Mouse (Mus musculus): Measurements from ENCODE around the gene Ubald1. TPM values are rescaled to one million over a fixed set of nuclear protein-coding genes. Genes with fewer than 3 reads are reported as not detected.

Ubald1 gene
- total RNA-seq, 2 experiments from 2014 or later, result 11.3 to 32.1 TPM

DNA sequence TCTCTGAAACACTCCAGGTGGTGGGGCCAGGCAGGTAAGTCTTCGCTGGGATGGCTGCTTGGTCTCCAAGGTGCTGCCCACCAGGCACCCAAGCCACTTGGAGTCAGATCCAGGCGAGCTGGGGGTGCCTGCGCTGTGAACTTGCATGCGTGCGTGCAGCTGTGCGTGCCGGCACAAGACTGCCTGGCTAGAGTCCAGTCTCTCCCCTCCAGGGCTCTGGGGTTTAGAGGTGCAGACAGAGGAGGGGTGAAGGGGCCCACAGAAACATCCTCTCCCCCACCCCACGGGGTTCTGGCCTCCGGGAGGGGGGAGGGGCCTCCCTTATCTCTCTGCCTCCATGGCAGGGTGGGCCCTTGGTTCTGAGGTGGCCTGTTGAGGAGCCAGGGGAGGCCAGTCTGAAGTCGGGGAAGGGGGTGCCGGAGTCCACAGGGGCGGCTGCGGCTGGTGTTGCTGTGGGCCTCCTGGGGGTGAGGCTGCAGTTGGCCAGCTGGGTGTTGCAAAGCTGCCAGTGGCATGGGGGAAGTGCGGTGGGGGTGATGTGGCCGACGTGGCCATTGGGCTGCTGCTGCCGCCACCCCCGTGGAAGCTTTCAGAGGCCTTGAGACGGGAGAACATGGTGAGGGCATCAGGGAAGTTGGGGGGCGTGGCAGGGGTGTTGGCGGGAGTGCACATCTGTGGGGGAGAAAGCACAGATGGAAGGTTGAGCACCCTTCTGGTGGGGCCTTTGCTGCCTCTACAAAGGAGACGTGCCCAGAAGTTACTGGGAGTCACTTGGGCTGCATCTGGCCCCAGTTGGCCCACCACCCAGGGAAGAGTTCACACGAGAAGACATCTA lies 4.7 kb downstream of the Ubald1 start:
- no peak for ATAC-seq (ENCODE audit: poor library complexity, severe bottlenecking)

DNA sequence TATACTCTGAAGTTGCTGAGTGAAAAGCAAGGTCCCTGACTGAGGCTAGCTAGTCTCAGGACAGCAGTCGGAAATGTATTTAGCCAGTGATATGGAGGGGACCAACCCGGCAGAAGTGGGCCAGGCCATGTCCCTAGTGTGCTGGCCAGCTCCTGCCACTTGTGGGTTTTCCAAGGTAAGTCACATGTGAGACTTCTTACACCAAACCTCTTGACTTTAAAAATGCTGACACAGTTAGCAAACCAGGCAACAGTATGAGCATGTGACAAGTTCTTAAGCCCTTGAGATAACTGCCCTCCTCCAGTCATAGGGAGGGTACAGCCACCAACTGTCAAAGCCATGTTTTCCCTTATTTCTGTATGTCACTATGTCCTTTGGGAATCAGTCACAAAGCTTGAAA lies 8.2 kb downstream of the Ubald1 start:
- ATAC-seq (ENCODE audit: poor library complexity, severe bottlenecking), result no peak

DNA sequence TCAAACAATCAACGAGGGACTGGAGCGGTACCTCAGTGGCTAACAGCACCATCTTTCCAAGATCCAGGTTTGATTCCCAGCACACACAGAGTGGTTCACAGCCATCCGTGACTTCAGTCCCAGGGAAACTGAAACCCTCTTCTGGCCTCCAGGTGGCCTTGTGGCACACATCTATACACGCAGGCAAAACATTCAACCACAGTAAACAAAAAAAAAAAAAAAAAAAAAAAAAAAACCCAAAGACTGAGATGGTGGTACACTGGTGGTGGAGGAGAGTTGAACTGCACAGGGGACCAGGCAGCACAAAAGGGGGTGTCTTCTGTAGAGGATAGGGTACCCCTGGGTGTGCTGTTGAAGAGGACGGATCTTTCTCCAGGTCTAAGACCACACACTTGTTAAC lies 9.6 kb downstream of the Ubald1 start:
- ATAC-seq (ENCODE audit: poor library complexity, severe bottlenecking), result no peak

DNA sequence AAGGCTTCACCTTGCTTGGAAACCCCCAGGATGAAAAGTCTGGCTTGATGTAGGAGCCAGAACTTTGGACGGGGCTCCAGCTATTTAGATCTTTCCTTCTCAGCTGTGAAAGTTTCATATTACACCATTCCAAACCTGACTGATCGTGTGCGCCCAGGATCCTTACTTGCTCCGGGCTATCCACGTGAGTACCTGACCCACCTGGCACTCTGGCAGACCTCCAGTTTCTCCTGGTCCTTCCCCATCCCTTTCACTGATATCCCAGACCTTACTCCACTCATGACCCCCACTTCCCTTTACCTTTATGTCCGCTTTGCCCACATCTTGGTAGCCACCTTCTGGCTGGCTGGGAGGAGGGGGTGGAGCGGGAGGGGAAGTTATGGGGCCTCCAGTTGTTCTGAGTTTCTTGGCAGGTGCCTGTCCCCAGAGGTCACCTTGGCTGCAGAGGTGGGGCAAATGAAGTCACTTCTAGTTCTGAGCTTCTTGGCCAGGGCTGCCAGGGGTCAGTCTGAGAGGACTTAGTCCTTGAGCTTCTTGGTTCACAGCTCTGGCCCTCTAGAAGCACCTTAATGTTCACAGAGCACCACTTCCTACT lies 13.9 kb downstream of the Ubald1 start:
- no peak for ATAC-seq (ENCODE audit: poor library complexity, severe bottlenecking)

DNA sequence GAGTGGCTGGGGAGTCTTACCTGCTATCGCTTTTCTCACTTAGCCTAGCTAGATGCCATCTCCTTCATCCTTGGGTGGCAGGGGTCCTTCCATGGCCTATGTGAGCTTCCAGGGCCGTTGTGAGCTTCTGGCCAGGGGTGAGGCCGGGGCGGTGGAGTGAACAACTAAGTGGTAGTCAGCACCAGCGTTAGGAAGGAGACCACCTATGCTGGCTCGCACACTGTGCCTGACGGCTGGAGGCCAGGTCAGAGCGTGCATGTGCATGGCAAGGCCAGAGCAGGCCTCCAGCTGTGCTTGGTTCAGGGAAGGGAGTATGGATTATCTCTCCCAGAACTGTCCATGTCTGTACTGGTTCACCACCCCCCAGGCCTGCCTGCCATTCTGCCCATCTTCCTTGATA lies 16.4 kb downstream of the Ubald1 start:
- no peak for ATAC-seq (ENCODE audit: poor library complexity, severe bottlenecking)

DNA sequence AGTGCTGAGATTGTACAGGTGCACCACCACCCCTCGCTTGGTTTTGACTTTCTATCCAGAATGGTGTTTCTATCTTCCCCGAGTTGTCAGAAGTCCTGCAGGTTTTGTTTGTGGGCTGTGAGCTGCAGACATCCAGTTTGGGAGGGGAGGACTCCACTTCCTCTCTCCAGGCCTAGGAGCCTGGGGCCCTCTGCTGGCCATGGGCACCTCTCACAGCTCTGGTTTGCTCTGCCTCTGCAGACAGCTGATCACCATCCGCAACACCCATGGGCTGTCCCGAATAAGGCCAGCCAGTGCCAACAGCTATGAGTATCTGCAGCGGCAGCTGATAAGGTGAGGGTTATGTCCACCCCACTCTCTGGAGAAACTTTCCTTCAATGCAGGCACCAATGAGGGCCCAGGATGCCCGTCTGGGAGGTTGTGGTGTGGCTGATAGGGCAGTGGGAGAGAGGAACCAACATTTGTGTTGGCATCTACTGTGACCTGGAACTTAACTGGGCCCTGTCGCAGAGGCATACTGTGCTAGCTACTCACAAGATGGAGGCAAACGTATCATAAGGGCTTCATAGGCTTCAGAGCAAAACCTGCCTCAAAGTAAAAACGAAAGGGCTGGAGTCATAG lies 17.1 kb downstream of the Ubald1 start:
- ATAC-seq (ENCODE audit: poor library complexity, severe bottlenecking), result peak; percentile 99

DNA sequence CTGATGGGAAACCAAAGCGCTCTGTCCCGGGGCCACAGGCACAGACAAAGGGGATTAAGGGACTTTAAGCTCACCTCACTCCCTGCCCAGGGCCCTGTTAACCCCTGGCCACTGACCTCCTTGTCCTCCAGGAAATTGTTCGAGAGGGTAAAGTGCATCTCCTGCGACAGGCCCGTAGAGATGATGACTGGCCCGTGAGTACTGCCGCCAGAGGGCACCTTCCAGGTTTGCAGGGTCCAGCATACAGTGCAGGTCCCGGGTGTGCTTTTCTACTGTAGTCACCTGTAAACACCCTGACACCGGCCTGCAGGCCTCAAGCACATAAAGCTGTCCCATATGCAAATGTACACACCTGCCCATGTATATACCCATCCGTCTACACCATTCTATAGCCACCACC lies 18.7 kb downstream of the Ubald1 start:
- ATAC-seq (ENCODE audit: poor library complexity, severe bottlenecking), result no peak

DNA sequence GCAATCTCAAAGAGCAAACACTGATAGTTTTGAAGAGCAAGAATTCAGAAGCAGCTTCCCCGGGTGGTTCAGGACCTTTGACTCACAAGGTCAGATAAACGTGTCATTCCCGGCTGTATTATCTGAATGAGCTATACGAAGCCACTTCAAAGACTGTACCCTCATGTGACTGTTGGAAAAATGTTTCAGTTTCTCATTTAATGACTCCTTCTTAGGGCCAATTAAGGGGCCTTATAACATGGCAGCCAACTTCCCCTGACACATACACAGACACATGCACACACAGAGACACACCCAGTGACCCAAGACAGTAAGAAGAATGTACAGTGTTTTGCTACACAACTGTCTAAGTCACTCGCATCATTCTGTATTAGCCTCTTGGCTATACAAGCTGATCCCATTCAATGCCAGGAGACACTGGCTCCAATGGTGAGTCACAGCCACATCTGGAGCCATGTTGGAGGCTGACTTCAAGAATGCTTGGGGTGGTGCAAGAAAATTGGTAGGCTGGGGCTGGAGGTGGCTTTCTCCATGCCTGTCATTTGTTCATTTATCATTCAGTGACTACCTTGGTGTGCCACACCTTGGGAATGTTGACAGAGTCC lies 25.0 kb downstream of the Ubald1 start:
- no peak for ATAC-seq (ENCODE audit: poor library complexity, severe bottlenecking)

DNA sequence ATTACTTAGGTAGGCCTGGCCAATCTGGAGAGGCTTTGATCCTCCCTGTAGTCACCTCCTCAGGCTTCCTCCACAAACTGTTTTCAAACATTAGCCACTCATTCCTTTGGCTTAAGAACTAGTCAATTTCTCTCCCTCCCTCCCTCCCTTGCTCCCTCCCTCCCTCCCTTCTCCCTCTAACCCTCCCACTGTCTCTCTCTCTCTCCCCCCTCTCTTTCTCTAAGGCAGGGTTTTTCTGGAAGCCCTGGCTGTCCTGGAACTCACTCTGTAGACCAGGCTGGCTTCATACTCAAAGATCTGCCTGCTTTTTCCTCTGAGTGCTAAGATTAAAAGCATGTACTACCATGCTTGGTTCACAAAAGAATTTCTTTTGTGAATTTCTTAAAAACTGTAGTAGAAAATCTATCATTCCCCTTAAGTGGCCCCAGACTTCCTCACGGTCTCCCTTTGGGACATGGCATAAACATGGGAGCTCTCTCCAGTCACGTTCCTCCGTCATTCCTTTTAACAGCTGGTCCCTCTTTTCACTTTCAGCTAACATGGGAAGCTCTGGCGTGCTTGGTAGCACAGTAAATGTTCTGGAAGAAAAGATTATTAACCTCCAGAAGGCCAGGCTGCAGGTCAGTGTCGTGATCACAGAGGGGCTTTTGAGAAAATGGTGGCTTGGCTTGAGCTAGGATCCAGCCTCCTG lies 29.0 kb downstream of the Ubald1 start:
- ATAC-seq (ENCODE audit: poor library complexity, severe bottlenecking), result no peak

DNA sequence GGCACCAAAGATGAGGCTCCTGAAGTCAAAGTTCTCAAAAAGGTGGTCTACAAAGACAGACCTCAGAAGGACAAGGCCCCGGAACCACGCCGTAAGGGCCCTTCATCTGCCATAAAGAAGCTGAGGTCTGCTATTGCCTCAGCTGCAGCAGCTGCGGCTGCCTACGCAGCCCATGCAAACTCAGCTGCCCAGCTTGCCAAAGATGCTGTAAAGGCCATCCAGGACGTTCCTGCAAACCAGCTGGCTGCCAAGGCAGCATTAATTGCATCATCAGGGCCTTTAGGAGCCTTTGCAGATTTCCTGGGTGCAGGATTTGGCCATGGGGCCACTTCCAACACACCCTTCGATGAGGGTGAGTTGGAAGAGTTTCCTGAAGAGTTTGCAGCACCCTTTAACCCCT lies 29.8 kb downstream of the Ubald1 start:
- no peak for ATAC-seq (ENCODE audit: poor library complexity, severe bottlenecking)

DNA sequence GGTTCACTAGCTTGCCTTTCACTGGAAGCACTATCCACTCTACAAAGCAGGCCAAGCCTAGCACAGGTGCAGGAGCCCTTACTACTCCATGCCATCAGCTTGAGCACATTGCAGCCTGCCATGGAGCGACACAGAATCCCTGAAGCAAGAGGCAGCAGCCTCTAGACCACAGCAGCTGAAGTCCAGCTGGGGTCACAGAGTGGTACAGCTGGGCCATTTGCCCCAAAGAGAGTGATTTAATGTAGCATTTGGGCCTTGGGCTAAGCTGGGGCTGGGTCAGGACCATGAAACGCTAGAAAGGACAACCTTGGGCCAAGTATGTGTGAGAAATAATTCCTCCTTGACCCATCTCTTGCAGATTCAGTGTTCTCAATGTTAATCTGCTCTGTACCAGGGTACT lies 32.0 kb downstream of the Ubald1 start:
- ATAC-seq (ENCODE audit: poor library complexity, severe bottlenecking), result no peak

DNA sequence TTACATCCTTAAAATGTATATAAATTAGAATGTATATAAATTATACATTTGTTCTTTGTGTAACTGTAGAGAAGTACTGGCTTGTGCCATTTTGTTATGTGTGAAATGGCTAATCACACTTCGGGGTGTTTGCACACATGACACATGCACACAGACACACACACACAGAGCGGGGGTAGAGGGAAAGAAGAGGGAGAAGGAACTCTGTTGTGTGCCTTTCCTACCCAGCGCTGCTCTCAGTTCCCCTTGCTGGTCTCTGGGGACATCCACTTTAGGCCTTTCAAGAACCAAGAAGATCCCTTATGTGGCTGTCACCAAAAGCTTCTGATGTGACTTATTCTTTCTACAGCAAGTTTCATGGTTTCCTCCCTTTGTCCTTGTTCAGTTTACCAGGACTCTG lies 33.1 kb downstream of the Ubald1 start:
- no peak for ATAC-seq (ENCODE audit: poor library complexity, severe bottlenecking)

DNA sequence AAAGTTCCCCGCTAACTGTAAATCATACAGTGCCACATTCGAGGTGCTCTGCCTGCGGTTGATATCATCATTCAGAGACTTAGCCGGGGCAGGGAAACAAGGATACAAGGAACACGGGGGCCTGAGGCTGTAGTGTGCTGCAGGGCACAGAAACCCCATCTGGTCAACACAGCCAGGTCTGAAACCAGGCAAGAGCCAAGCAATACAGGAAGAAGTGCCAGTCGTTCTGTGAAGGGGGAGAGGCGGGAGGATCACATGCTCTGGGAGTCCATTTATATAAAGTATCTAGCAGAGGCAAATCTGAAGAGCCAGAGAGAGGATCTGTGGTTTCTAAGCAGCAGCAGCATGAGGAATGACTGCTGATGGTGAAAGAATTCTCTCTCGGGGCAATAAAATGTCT lies 39.9 kb downstream of the Ubald1 start:
- no peak for ATAC-seq (ENCODE audit: poor library complexity, severe bottlenecking)

DNA sequence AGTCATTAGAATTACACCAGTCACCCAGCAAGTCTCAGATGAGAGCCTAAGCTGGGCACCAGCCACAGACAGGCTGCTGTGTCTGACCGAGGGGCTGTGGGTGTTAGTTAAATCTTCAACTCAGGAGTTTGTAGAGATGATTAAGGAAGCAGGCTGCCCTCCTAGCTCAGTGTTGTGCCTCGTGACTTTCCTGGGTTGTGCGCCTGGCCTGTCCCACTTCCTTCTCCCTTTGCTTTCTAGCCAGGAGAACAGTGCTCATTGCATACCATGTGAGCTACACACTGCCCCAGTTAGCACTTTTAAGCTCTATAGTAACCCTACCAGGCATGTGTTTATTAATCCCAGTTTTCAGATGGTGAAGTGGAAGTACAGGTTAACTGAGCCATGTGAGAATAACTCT lies 40.6 kb downstream of the Ubald1 start:
- no peak for ATAC-seq (ENCODE audit: poor library complexity, severe bottlenecking)

DNA sequence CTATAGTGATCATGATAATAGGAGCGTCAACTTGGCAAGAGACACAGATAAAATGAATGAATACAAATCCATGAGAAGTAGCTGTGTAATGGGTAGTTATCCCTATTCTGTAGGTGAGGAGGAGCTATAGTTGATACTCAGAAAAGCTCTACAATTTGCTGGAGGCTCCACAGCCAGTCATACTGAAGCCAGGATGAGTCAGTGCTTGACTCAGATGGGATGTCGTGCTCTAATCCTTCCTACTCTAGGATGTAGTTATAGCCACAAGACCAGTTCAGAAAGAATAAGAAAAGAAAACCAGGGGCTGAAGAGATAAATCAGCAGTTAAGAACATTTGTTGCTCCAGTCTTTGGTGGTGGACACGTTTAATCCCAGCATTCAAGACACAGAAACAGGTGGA lies 42.5 kb downstream of the Ubald1 start:
- no peak for ATAC-seq (ENCODE audit: poor library complexity, severe bottlenecking)

DNA sequence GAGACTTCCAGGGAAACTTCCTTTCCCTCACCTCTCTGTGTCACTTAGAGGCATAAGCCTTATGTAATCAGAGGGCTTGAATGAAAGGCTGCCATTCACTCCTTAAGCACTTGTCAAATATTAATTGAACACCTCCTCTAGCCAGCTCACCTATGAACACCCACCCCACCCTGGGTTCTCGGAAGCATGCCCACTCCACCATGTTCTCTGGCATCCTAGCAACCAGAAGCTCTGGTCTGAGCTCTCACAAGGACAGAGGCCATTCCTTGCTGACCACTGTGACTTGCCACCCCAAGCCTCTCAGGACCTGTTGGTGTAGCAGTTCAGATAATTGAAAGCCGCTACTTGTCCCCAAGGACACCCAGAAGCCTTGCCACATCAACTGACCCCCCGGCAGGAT lies 44.9 kb downstream of the Ubald1 start, which contains the start of gene 4930562C15Rik:
4930562C15Rik (plus strand) TSS at position 226 of the 400 bp plus-strand sequence.
- ATAC-seq (ENCODE audit: poor library complexity, severe bottlenecking), result no peak

DNA sequence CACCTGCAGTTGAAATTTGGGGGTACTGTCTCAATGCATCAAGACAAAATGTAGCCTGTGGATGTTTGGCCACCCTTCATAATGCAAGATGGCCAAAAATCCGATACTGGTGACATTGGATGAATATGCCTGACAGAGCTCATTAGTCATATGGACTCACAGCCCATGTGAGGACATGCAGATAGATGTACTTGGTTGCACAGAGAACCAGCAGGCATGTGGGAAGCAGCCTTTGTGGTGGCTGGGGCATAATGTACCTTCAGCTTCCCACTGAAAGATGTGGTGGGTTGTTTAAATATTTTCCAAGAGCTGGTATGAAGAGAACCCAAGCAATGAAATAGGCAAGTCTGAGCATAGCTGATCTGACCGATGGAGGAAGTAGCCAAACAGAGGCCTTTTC lies 46.3 kb downstream of the Ubald1 start:
- ATAC-seq (ENCODE audit: poor library complexity, severe bottlenecking), result no peak

DNA sequence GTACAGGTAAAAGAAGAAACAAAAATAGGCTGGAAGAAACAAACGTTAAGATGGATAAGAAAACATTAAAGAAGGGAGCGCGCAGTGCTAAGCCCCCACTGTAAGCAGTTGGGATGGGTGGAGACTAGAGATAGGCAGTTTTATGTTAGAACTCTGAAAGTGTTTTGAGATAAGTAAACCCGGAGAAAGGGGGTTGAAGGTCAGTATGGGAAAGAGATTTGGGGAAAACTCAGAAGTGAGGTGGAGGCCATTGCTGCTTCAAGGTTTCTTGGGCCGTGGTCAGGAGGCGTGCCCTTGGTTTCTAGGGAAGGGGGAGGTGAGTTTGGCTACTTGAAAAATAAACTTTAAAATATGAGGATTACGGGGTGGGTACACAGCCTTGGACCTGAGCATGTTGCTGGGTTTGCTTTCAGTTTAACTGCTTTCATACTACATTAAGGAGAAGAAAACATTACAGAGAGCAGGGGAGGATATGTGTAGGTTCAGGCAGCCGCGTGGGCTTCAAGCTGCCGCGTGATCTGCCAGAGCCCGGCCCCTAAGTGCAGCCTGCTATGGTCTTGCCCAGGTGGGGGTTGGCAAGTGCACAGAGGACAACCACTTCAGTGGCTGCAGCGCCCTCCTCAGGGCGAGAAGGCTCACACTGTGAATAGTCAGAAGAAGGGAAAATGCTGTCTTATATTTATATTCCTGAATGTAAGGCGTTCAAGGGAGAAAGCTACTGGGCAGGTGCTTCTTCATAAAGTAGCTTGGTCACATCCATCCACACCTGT lies 48.3 kb downstream of the Ubald1 start:
- no peak for ATAC-seq (ENCODE audit: poor library complexity, severe bottlenecking)

DNA sequence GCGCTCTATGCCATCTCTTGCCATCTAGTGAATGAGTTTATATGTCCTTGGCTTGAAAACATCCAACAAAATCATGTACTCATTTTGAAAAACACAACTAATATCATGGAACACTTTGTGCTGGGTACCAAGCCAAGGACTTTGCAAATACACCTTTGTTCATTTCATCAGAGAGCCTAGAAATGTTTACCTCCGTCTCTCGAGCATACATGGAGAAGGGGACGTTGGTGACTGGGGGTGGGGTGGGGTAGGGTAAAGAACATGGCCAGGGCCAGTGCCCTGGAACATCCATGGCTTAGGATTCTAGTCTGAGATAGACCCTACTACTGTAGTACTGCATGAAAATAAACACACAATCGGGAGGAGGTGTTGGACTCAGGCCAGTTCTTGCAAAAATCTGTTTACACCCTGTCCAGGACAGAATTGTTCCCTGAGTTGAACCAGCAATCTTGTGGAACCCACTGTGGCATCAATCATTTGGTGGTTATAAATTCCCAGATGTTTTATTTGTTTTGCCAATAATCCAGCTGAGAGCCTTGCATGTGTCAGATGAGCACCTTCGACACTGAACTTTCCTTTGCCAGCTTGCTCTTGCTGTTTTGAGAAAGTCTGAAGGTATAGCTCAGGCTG lies 50.7 kb downstream of the Ubald1 start:
- ATAC-seq (ENCODE audit: poor library complexity, severe bottlenecking), result no peak

DNA sequence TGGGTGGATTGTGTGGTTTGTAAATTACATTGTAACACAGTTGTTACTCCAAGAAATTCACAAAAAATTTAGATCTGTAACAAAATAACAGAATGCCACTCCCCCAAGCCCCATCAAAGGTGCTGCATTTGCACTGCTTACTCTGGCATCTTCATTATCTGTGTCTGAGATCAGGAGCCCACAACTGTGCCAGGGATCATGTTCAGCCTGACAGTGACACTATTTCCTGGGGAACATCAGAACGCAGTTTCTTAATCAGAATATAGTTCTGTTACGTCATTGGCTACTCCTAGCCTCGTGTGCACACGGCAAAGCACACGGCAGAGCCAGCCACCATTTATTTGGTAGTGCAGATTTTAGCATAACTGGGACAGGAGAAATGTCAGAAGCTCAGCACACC lies 52.5 kb downstream of the Ubald1 start:
- ATAC-seq (ENCODE audit: poor library complexity, severe bottlenecking), result no peak
